Mouse (Mus musculus) ES-Bruce4 (cell line): ENCODE results near the gene Fgfr2.

Source experiments
- CTCF ChIP-seq: IDR thresholded peaks from one replicate; pipeline ENCODE4 v1.8.1; 2011; ENCODE audit warnings: low read depth, low read length
- EP300 ChIP-seq: IDR thresholded peaks from 2 replicates; pipeline ENCODE4 v1.6.1; 2011; ENCODE audit warnings: low read depth, low read length; ENCODE audit not compliant: insufficient read depth
- POLR2A ChIP-seq: IDR thresholded peaks from one replicate; pipeline ENCODE4 v1.8.1; 2011; ENCODE audit warnings: low read length; ENCODE audit not compliant: insufficient read depth

DNA sequence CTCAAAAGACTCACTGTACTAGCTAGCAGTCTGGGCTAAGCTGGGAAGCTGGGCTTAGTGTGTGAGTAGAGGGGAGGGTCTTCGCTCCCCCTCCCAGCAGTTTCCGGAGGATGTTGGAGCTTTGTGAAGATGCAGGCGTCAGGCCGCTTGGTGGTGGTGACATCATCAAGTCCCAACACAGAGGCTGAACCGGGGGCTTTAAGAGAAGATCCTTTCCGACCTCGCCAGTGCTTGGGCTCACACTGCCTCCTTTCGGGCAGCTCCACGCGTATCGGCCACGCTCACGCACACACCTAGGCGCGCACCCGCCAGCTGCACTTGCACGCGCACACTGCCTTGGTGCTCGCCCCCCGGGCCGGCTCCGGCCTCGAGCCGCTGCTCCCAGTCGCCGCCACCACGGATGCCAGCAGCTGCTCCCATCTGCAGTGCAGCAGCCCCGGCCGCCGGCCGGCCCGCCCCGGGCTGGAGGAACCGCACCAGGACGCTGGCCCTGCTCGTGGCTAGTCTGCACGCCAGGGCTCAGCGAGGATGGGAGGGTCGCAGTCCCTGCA lies 2430.7 kb downstream of the Fgfr2 start:
- TF ChIP-seq CTCF, result no peak
- peak; percentile 17 for TF ChIP-seq POLR2A
- TF ChIP-seq EP300, result 0 out of 2 replicates have a peak, but pooled peaks have one; percentile 44
